Mouse (Mus musculus): ENCODE results near the gene Zfp971. TPM values are rescaled to one million over a fixed set of nuclear protein-coding genes. Genes with fewer than 3 reads are reported as not detected.

The Zfp971 gene
- total and polyA plus RNA-seq, 3 experiments = 17.7 to 10,023 (median 59.7) TPM

- Histone ChIP-seq H3K36me3 (ENCODE audit: control insufficient read depth in 1 of 2, insufficient read depth in 2 of 2, low read length in 2 of 2) (no peaks in the 10 kb centered on the region), H3K4me3 (ENCODE audit: control insufficient read depth in 1 of 2, insufficient read depth in 1 of 2, low read depth in 2 of 2, low read length in 2 of 2) (no peak overlapping the region), H3K27me3 (ENCODE audit: control insufficient read depth in 1 of 2, insufficient read depth in 2 of 2, low read length in 2 of 2) (no peaks in the 10 kb centered on the region), H3K9ac (ENCODE audit: control insufficient read depth, low read depth, low read length, poor library complexity, severe bottlenecking) (no peak overlapping the region), H3K79me2 (ENCODE audit: control insufficient read depth, insufficient read depth, low read length, poor library complexity) (no peaks in the 10 kb centered on the region), H3K27ac (ENCODE audit: control insufficient read depth, low read depth, low read length) (no peak overlapping the region), H3K4me1 (ENCODE audit: control insufficient read depth in 1 of 2, insufficient read depth in 2 of 2, low read length in 2 of 2) (no peaks in the 10 kb centered on the region), H3K9me3 (replicated peaks; ENCODE audit: insufficient read depth, low read length) (no peaks in the 10 kb centered on the region)
- DNase-seq (ENCODE audit: low read depth, low spot score) = peak; percentile 63
- TF ChIP-seq SMC3 (IDR thresholded peaks at IDR 0.05; ENCODE audit: low read depth, low read length) = peak; percentile 89
- no peak for TF ChIP-seq CHD1 (IDR thresholded peaks at IDR 0.05; ENCODE audit: low read depth, low read length)
- no peak for TF ChIP-seq NELFE (IDR thresholded peaks at IDR 0.05; ENCODE audit: low read depth, low read length)
- TF ChIP-seq TCF12 (IDR thresholded peaks at IDR 0.05; ENCODE audit: low read depth, low read length) = no peak
- TF ChIP-seq TBP (IDR thresholded peaks at IDR 0.05; ENCODE audit: low read depth, low read length) = no peak
- TF ChIP-seq ZC3H11A (IDR thresholded peaks at IDR 0.05; ENCODE audit: low read depth, low read length) = peak; percentile 75
- TF ChIP-seq TAL1 (IDR thresholded peaks at IDR 0.05; ENCODE audit: low read length) = no peak
- TF ChIP-seq USF1 (IDR thresholded peaks at IDR 0.05; ENCODE audit: low read depth, low read length) = no peak
- TF ChIP-seq JUND (IDR thresholded peaks at IDR 0.05; ENCODE audit: low read depth, low read length) = no peak
- TF ChIP-seq MAFK (IDR thresholded peaks at IDR 0.05; ENCODE audit: borderline replicate concordance, low read depth, low read length) = no peak
- no peak for TF ChIP-seq ZNF384 (IDR thresholded peaks at IDR 0.05; ENCODE audit: low read depth, low read length)
- peak; percentile 89 for TF ChIP-seq RAD21 (IDR thresholded peaks at IDR 0.05; ENCODE audit: low read depth, low read length)
- TF ChIP-seq EP300 (IDR thresholded peaks at IDR 0.05; ENCODE audit: low read depth in 1 of 2, low read length in 2 of 2) = no peak
- TF ChIP-seq POLR2AphosphoS5 (IDR thresholded peaks at IDR 0.05; ENCODE audit: borderline replicate concordance, low read depth, low read length) = no peak
- no peak for TF ChIP-seq GABPA (IDR thresholded peaks at IDR 0.05; ENCODE audit: low read depth, low read length)
- TF ChIP-seq ZKSCAN1 (IDR thresholded peaks at IDR 0.05; ENCODE audit: low read depth, low read length) = no peak
- TF ChIP-seq ELF1 (IDR thresholded peaks at IDR 0.05; ENCODE audit: low read depth, low read length) = no peak
- no peak for TF ChIP-seq HCFC1 (IDR thresholded peaks at IDR 0.05; ENCODE audit: low read depth, low read length)
- no peak for TF ChIP-seq ETS1 (IDR thresholded peaks at IDR 0.05; ENCODE audit: low read depth, low read length)
- no peak for TF ChIP-seq CHD2 (IDR thresholded peaks at IDR 0.05; ENCODE audit: low read length)
- TF ChIP-seq MYB (IDR thresholded peaks at IDR 0.05; ENCODE audit: low read depth, low read length) = no peak
- TF ChIP-seq SIN3A (IDR thresholded peaks at IDR 0.05; ENCODE audit: low read length) = no peak; the same call in 1 of the 2 replicates
- TF ChIP-seq BHLHE40 (IDR thresholded peaks at IDR 0.05; ENCODE audit: borderline replicate concordance, low read depth, low read length) = 0 out of 2 replicates have a peak, but pooled peaks have one; percentile 16
- TF ChIP-seq NRF1 (IDR thresholded peaks at IDR 0.05; ENCODE audit: insufficient read depth, low read depth, low read length, poor library complexity, severe bottlenecking) = no peak
- no peak for TF ChIP-seq POLR2A (IDR thresholded peaks at IDR 0.05; ENCODE audit: control insufficient read depth in 1 of 2, insufficient read depth in 1 of 2, low read depth in 1 of 2, low read length in 2 of 2, poor library complexity in 1 of 2)
- TF ChIP-seq GATA1 (IDR thresholded peaks at IDR 0.05; ENCODE audit: low read depth, low read length) = no peak
- TF ChIP-seq USF2 (IDR thresholded peaks at IDR 0.05; ENCODE audit: borderline replicate concordance in 1 of 2, insufficient read depth in 1 of 2, low read depth in 1 of 2, low read length in 2 of 2) = no peak
- no peak for TF ChIP-seq MEF2A (IDR thresholded peaks at IDR 0.05; ENCODE audit: extremely low read depth, insufficient replicate concordance, low read depth, low read length, poor library complexity, severe bottlenecking)
- TF ChIP-seq UBTF (IDR thresholded peaks at IDR 0.05; ENCODE audit: borderline replicate concordance, insufficient read depth, low read depth, low read length) = no peak
- no peak for TF ChIP-seq MYC (IDR thresholded peaks at IDR 0.05; ENCODE audit: low read depth, low read length)
- no peak for TF ChIP-seq RCOR1 (IDR thresholded peaks at IDR 0.05; ENCODE audit: low read depth, low read length)
- TF ChIP-seq MXI1 (IDR thresholded peaks at IDR 0.05; ENCODE audit: low read depth, low read length) = no peak
- TF ChIP-seq MAZ (IDR thresholded peaks at IDR 0.05; ENCODE audit: low read depth, low read length) = no peak
- TF ChIP-seq CTCF (IDR thresholded peaks at IDR 0.05 in 2 of 3, conservative IDR thresholded peaks at IDR 0.05 in 1 of 3; ENCODE audit: control insufficient read depth in 1 of 3, insufficient read depth in 1 of 3, low read depth in 2 of 3, low read length in 3 of 3, poor library complexity in 1 of 3, severe bottlenecking in 1 of 3) = peak; percentile 52 to 78 (median 76); a peak in 5 of 6 replicates
- no peak for TF ChIP-seq E2F4 (IDR thresholded peaks at IDR 0.05; ENCODE audit: borderline replicate concordance, low read depth, low read length)
These were observed 35.1 kb downstream of the Zfp971 start for GRCm38 (mm10) chr2:178058195-178058594.

All from MEL (cell line).